Mouse (Mus musculus): ENCODE results near the gene Arfgef2. TPM values are rescaled to one million over a fixed set of nuclear protein-coding genes. Genes with fewer than 3 reads are reported as not detected.

The Arfgef2 gene
- polyA plus RNA-seq, 1 experiment = 8.4 TPM

DNA sequence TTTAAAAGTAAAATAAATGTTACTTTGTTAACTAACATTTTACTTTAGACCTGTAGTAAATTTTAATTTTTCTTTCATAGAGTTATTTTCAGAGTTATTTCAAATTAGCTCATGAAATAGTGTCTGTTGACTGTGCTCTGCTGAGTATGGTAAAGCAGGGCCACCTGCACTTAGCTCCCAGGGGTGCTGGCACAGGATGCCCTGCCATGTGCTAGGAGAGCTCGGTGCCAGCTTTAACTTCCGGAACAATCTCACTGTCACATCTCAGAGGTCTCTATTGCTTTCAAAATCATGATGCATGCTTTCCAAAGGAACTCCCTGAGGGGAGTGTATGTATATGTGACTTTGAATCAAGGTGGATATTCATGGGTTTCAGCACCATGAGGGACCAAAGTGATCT, 130.8 kb downstream of the Arfgef2 start:
- H3K4me3 ChIP-seq = no peak overlapping the region
- TF ChIP-seq MYOG (IDR thresholded peaks at IDR 0.05; ENCODE audit: control insufficient read depth in 1 of 3, insufficient read depth in 1 of 3, insufficient read length in 2 of 3, low read depth in 2 of 3) (no peak), POLR2A (IDR thresholded peaks at IDR 0.05; ENCODE audit: insufficient read length, low read depth) (no peak), POLR2AphosphoS2 (IDR thresholded peaks at IDR 0.05; ENCODE audit: insufficient read length, low read depth) (no peak), USF1 (IDR thresholded peaks at IDR 0.05; ENCODE audit: low read depth) (no peak), TCF12 (IDR thresholded peaks at IDR 0.05; ENCODE audit: insufficient read depth, poor library complexity, severe bottlenecking) (no peak)
- no peak overlapping the region for H3K4me2 ChIP-seq (ENCODE audit: low read depth)
- no peak overlapping the region for H3ac ChIP-seq (ENCODE audit: control insufficient read depth, insufficient read length)
- no peaks in the 10 kb centered on the region for H3K79me2 ChIP-seq (ENCODE audit: control insufficient read depth, insufficient read depth)
- H3K36me3 ChIP-seq (ENCODE audit: control insufficient read depth, insufficient read depth) = peaks cover 63% of the 10 kb centered on the region
- no peaks in the 10 kb centered on the region for H3K27me3 ChIP-seq (ENCODE audit: control insufficient read depth, insufficient read depth, insufficient read length)

DNA sequence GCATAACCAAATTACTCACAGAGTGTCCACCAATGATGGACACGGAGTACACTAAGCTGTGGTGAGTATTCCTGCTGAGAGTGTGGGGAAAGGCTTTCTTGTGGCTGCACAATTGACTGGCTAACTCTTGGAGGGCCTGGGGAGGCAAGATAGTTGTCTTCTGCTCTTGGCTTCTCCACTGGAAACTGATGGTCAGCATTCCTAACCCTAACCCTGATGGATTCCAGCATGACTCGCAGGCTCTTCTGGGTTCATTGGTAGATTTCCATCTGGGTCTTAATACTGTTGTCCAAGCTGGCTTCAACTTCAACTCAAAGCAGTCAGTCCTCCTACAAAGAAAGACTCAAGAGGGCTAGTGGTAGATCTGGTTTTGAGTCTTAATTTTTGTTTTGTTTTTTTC, 137.8 kb downstream of the Arfgef2 start:
- Histone ChIP-seq H3K36me3 (ENCODE audit: control insufficient read depth, insufficient read depth) (peaks cover 83% of the 10 kb centered on the region), H3K4me2 (ENCODE audit: low read depth) (no peak overlapping the region), H3K79me2 (ENCODE audit: control insufficient read depth, insufficient read depth) (no peaks in the 10 kb centered on the region), H3K4me3 (no peak overlapping the region), H3ac (ENCODE audit: control insufficient read depth, insufficient read length) (no peak overlapping the region), H3K27me3 (ENCODE audit: control insufficient read depth, insufficient read depth, insufficient read length) (no peaks in the 10 kb centered on the region)
- TF ChIP-seq SRF (IDR thresholded peaks at IDR 0.05; ENCODE audit: control insufficient read depth, insufficient read length, low read depth) = no peak
- TF ChIP-seq MAX (IDR thresholded peaks at IDR 0.05; ENCODE audit: low read depth) = no peak
- no peak for TF ChIP-seq POLR2A (IDR thresholded peaks at IDR 0.05; ENCODE audit: insufficient read length, low read depth)
- no peak for TF ChIP-seq POLR2AphosphoS2 (IDR thresholded peaks at IDR 0.05; ENCODE audit: insufficient read length, low read depth)
- no peak for TF ChIP-seq MYOG (IDR thresholded peaks at IDR 0.05; ENCODE audit: control insufficient read depth in 1 of 3, insufficient read depth in 1 of 3, insufficient read length in 2 of 3, low read depth in 2 of 3)
- no peak for TF ChIP-seq REST (IDR thresholded peaks at IDR 0.05; ENCODE audit: insufficient read depth, insufficient read length)
- no peak for TF ChIP-seq MYOD1 (IDR thresholded peaks at IDR 0.05; ENCODE audit: control insufficient read depth in 1 of 3, insufficient read length in 2 of 3, low read depth in 2 of 3)
- no peak for TF ChIP-seq TCF3 (IDR thresholded peaks at IDR 0.05; ENCODE audit: insufficient read length, low read depth)
- TF ChIP-seq E2F4 (IDR thresholded peaks at IDR 0.05; ENCODE audit: insufficient read depth) = no peak
- no peak for TF ChIP-seq USF1 (IDR thresholded peaks at IDR 0.05; ENCODE audit: low read depth)
- no peak for TF ChIP-seq TCF12 (IDR thresholded peaks at IDR 0.05; ENCODE audit: insufficient read depth, poor library complexity, severe bottlenecking)

DNA sequence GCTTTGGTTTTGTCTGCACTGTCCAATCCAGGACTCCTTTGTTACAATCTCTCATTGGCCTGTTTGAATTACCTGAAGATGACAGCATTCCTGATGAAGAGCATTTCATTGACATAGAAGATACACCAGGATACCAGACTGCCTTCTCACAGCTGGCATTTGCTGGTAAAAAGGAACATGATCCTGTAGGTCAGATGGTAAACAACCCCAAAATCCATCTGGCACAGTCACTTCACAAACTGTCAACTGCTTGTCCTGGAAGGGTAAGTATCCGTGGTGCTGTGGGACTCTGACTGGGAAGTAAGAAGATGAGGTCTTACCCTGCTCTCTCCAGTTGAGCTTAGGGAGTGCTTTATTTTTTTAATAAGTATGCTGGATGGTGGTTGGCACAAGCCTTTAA, 139.0 kb downstream of the Arfgef2 start:
- Histone ChIP-seq H3K4me3 (no peak overlapping the region), H3ac (ENCODE audit: control insufficient read depth, insufficient read length) (no peak overlapping the region), H3K79me2 (ENCODE audit: control insufficient read depth, insufficient read depth) (no peaks in the 10 kb centered on the region), H3K4me2 (ENCODE audit: low read depth) (no peak overlapping the region), H3K27me3 (ENCODE audit: control insufficient read depth, insufficient read depth, insufficient read length) (no peaks in the 10 kb centered on the region), H3K36me3 (ENCODE audit: control insufficient read depth, insufficient read depth) (peaks cover 86% of the 10 kb centered on the region)
- TF ChIP-seq SRF (IDR thresholded peaks at IDR 0.05; ENCODE audit: control insufficient read depth, insufficient read length, low read depth) = no peak
- TF ChIP-seq E2F4 (IDR thresholded peaks at IDR 0.05; ENCODE audit: insufficient read depth) = no peak
- TF ChIP-seq MAX (IDR thresholded peaks at IDR 0.05; ENCODE audit: low read depth) = no peak
- TF ChIP-seq MYOG (IDR thresholded peaks at IDR 0.05; ENCODE audit: control insufficient read depth in 1 of 3, insufficient read depth in 1 of 3, insufficient read length in 2 of 3, low read depth in 2 of 3) = no peak
- no peak for TF ChIP-seq CEBPB (IDR thresholded peaks at IDR 0.05; ENCODE audit: insufficient read depth, poor library complexity, severe bottlenecking)
- no peak for TF ChIP-seq TCF12 (IDR thresholded peaks at IDR 0.05; ENCODE audit: insufficient read depth, poor library complexity, severe bottlenecking)
- no peak for TF ChIP-seq USF1 (IDR thresholded peaks at IDR 0.05; ENCODE audit: low read depth)
- no peak for TF ChIP-seq POLR2A (IDR thresholded peaks at IDR 0.05; ENCODE audit: insufficient read length, low read depth)
- no peak for TF ChIP-seq REST (IDR thresholded peaks at IDR 0.05; ENCODE audit: insufficient read depth, insufficient read length)
- TF ChIP-seq TCF3 (IDR thresholded peaks at IDR 0.05; ENCODE audit: insufficient read length, low read depth) = no peak
- no peak for TF ChIP-seq POLR2AphosphoS2 (IDR thresholded peaks at IDR 0.05; ENCODE audit: insufficient read length, low read depth)
- TF ChIP-seq MYOD1 (IDR thresholded peaks at IDR 0.05; ENCODE audit: control insufficient read depth in 1 of 3, insufficient read length in 2 of 3, low read depth in 2 of 3) = no peak

DNA sequence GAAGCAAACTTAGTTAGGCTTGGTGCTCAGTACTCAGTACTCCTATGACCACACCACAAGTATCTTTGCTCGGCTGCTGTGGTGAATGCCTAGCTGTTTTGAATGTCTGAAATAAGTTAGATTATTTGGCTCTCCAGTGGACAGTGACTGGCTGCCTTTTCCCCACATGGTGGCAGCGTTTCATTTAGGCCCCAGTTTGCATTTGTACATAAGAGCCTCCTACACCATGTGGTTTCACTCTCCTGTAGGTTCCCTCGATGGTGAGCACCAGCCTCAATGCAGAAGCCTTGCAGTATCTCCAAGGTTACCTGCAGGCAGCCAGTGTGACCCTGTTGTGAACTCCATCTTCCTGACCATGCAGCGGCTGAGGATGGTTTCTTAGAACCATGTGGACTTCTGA, 140.1 kb downstream of the Arfgef2 start:
- no peaks in the 10 kb centered on the region for H3K79me2 ChIP-seq (ENCODE audit: control insufficient read depth, insufficient read depth)
- H3K36me3 ChIP-seq (ENCODE audit: control insufficient read depth, insufficient read depth) = peaks cover 94% of the 10 kb centered on the region
- H3K27me3 ChIP-seq (ENCODE audit: control insufficient read depth, insufficient read depth, insufficient read length) = no peaks in the 10 kb centered on the region
- TF ChIP-seq MYOD1 (IDR thresholded peaks at IDR 0.05; ENCODE audit: control insufficient read depth in 1 of 3, insufficient read length in 2 of 3, low read depth in 2 of 3) (no peak), POLR2A (IDR thresholded peaks at IDR 0.05; ENCODE audit: insufficient read length, low read depth) (no peak), SRF (IDR thresholded peaks at IDR 0.05; ENCODE audit: control insufficient read depth, insufficient read length, low read depth) (no peak), REST (IDR thresholded peaks at IDR 0.05; ENCODE audit: insufficient read depth, insufficient read length) (no peak), CEBPB (IDR thresholded peaks at IDR 0.05; ENCODE audit: insufficient read depth, poor library complexity, severe bottlenecking) (no peak), TCF3 (IDR thresholded peaks at IDR 0.05; ENCODE audit: insufficient read length, low read depth) (no peak), MAX (IDR thresholded peaks at IDR 0.05; ENCODE audit: low read depth) (no peak), MYOG (IDR thresholded peaks at IDR 0.05; ENCODE audit: control insufficient read depth in 1 of 3, insufficient read depth in 1 of 3, insufficient read length in 2 of 3, low read depth in 2 of 3) (no peak), POLR2AphosphoS2 (IDR thresholded peaks at IDR 0.05; ENCODE audit: insufficient read length, low read depth) (no peak)
- H3K4me3 ChIP-seq = no peak overlapping the region
- no peak overlapping the region for H3ac ChIP-seq (ENCODE audit: control insufficient read depth, insufficient read length)
- no peak overlapping the region for H3K4me2 ChIP-seq (ENCODE audit: low read depth)

Other genes starting within 250 kb of the Arfgef2 start
- gene Prex1, start 91.8 kb upstream of the Arfgef2 start, polyA plus RNA-seq (2012; fragmentation: generic; extraction: Trizol) = 0.17 TPM
- 4.7 TPM for gene Trp53rkb, start 13.1 kb upstream of the Arfgef2 start, polyA plus RNA-seq (2012; fragmentation: generic; extraction: Trizol)
- 26.7 TPM for gene Cse1l, start 100.5 kb downstream of the Arfgef2 start, polyA plus RNA-seq (2012; fragmentation: generic; extraction: Trizol)
- 65.4 TPM for gene Stau1, start 190.7 kb downstream of the Arfgef2 start, polyA plus RNA-seq (2012; fragmentation: generic; extraction: Trizol)
- gene Ddx27, start 209.6 kb downstream of the Arfgef2 start, polyA plus RNA-seq (2012; fragmentation: generic; extraction: Trizol) = 46.9 TPM

All from myocyte (in vitro differentiated cells).